Mouse (Mus musculus) liver, embryonic 12.5 days (tissue): ENCODE results near the gene Erg. TPM values are rescaled to one million over a fixed set of nuclear protein-coding genes. Genes with fewer than 3 reads are reported as not detected.

Experiments used
- ATAC-seq: fragments of 200-750 bp; cut with Nextera tagmentation; 2 replicates; pipeline ENCODE4 v1.8.0; 2017; ENCODE audit warnings: moderate number of reproducible peaks, mild to moderate bottlenecking, moderate library complexity
- H3K27ac ChIP-seq: fragments of 300-500 bp; sonication (generic); 2 replicates; pipeline ENCODE4 v1.5.1; 2016; ENCODE audit warnings: mild to moderate bottlenecking
- H3K27me3 ChIP-seq: fragments of 300-500 bp; sonication (generic); replicated peaks from 2 replicates; pipeline ENCODE4 v1.6.1; 2016; ENCODE audit warnings: mild to moderate bottlenecking, moderate library complexity
- H3K36me3 ChIP-seq: fragments of 300-500 bp; sonication (generic); 2 replicates; pipeline ENCODE4 v1.6.1; 2016; ENCODE audit warnings: mild to moderate bottlenecking, moderate library complexity
- H3K4me1 ChIP-seq: fragments of 300-500 bp; sonication (generic); 2 replicates; pipeline ENCODE4 v1.6.1; 2016
- H3K4me2 ChIP-seq: fragments of 300-500 bp; sonication (generic); 2 replicates; pipeline ENCODE4 v1.6.1; 2016; ENCODE audit warnings: mild to moderate bottlenecking, moderate library complexity
- H3K4me3 ChIP-seq: fragments of 300-500 bp; sonication (generic); 2 replicates; pipeline ENCODE4 v1.5.1; 2016; ENCODE audit warnings: mild to moderate bottlenecking, moderate library complexity
- H3K9ac ChIP-seq: fragments of 300-500 bp; sonication (generic); 2 replicates; pipeline ENCODE4 v1.6.1; 2016; ENCODE audit warnings: mild to moderate bottlenecking, moderate library complexity
- H3K9me3 ChIP-seq: fragments of 300-500 bp; sonication (generic); replicated peaks from 2 replicates; pipeline ENCODE4 v1.6.1; 2016; ENCODE audit warnings: mild to moderate bottlenecking, moderate library complexity
- WGBS: fragments of 180-500 bp; shearing (Covaris S2); methylation state at CpG from one replicate; pipeline ENCODE4 v1.1.7; 2016; ENCODE audit not compliant: insufficient replicate concordance; 5-methylcytosine and 5-hydroxymethylcytosine counted together
- polyA plus RNA-seq: library from polyadenylated mRNA; unstranded; fragments of >200 nt; fragmentation: Nextera tagmentation; extraction: Ambion mirVana; gene quantifications from 2 replicates; pipeline ENCODE4 v1.2.1, GENCODE M21; 2016

The Erg gene
- polyA plus RNA-seq, 1 experiment from 2014 or later, result 1.4 TPM

DNA sequence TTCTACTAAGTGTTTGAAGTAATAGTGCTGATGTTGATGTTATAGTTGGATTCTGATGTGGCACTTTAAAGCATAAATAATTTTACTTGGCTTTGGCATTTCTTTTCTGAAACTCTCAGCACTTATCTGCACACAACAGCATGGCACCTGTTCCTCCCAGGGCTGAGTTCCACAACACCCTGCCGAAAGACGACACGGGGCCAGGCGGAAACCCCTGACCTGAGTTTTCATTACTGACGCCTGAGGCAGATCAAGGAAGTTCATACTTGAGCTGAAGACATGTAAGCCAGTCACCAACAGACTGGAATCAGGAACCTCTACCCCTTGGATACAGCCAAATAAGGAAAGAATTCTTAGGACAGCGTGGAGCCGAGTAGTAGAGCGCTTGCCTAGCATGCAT is 134.0 kb downstream of the Erg start:
- Histone ChIP-seq H3K27me3 (peaks cover 8% of the 10 kb centered on the region), H3K4me2 (no peak overlapping the region), H3K9ac (no peak overlapping the region), H3K9me3 (no peaks in the 10 kb centered on the region), H3K4me1 (peaks cover 17% of the 10 kb centered on the region), H3K27ac (no peak overlapping the region), H3K4me3 (no peak overlapping the region), H3K36me3 (no peaks in the 10 kb centered on the region)
- WGBS, result 41% methylated on average over 8 of the region's 8 CpGs
- ATAC-seq, result no peak

GRCm38 (mm10) chr16:95449361-95449725 is 137.1 kb downstream of the Erg start:
- H3K9me3 ChIP-seq, result no peaks in the 10 kb centered on the region
- WGBS, result 8% methylated on average over 5 of the region's 5 CpGs
- peak overlapping the region; percentile 40; the same call in 1 of the 2 replicates for H3K27ac ChIP-seq
- no peak overlapping the region for H3K4me3 ChIP-seq
- ATAC-seq, result no peak
- H3K36me3 ChIP-seq, result no peaks in the 10 kb centered on the region
- peaks cover 23% of the 10 kb centered on the region for H3K4me1 ChIP-seq
- 0 out of 2 replicates have a peak, but pooled peaks cover 5% of the 10 kb centered on the region for H3K27me3 ChIP-seq
- no peak overlapping the region for H3K4me2 ChIP-seq
- no peak overlapping the region for H3K9ac ChIP-seq

- Histone ChIP-seq H3K4me2 (no peak overlapping the region), H3K9me3 (no peaks in the 10 kb centered on the region), H3K9ac (no peak overlapping the region), H3K27ac (peak overlapping the region; percentile 32; the same call in 1 of the 2 replicates), H3K27me3 (0 out of 2 replicates have a peak, but pooled peaks cover 5% of the 10 kb centered on the region), H3K36me3 (no peaks in the 10 kb centered on the region), H3K4me3 (no peak overlapping the region), H3K4me1 (peaks cover 23% of the 10 kb centered on the region)
- 44% methylated on average over 9 of the region's 9 CpGs for WGBS
- no peak for ATAC-seq
These were observed 137.6 kb downstream of the Erg start for GRCm38 (mm10) chr16:95448643-95449360.

- ATAC-seq, result no peak
- 0 out of 2 replicates have a peak, but pooled peaks cover 5% of the 10 kb centered on the region for H3K27me3 ChIP-seq
These were observed 138.5 kb downstream of the Erg start for GRCm38 (mm10) chr16:95447896-95448295.

DNA sequence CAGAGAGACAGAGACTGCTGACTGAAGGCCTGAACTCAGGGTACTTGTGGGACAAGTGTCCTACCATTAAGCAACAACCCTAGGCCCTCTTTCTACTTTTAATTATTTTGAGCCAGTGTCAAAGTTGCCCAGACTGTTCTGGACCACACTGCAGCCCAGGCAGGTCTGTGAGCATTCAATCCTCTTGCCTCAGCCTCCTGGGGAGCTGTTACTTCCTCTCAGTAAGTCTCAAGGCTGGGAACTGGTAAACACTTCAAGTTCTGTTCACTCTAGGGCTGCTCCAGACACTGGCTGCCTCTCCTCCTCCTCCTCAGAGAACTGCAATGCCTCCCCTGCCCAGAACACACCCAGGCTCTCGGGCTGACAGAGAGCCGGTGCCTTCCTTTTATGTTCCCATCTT is 140.0 kb downstream of the Erg start:
- no peak overlapping the region for H3K4me2 ChIP-seq
- no peak overlapping the region for H3K4me3 ChIP-seq
- peaks cover 23% of the 10 kb centered on the region for H3K4me1 ChIP-seq
- H3K27ac ChIP-seq, result no peak overlapping the region
- H3K27me3 ChIP-seq, result peaks cover 11% of the 10 kb centered on the region
- no peak overlapping the region for H3K9ac ChIP-seq
- no peaks in the 10 kb centered on the region for H3K36me3 ChIP-seq
- WGBS, result 34% methylated on average over 2 of the region's 2 CpGs
- no peaks in the 10 kb centered on the region for H3K9me3 ChIP-seq
- ATAC-seq, result no peak

More at GRCm38 (mm10) chr16:95447896-95448295, 138.5 kb downstream of the Erg start:
- H3K36me3 ChIP-seq, result no peaks in the 10 kb centered on the region
- H3K4me2 ChIP-seq, result no peak overlapping the region
- no peak overlapping the region for H3K9ac ChIP-seq
- H3K4me1 ChIP-seq, result peaks cover 23% of the 10 kb centered on the region
- 48% methylated on average over 4 of the region's 4 CpGs for WGBS
- no peak overlapping the region for H3K4me3 ChIP-seq
- H3K27ac ChIP-seq, result no peak overlapping the region
- no peaks in the 10 kb centered on the region for H3K9me3 ChIP-seq

GRCm38 (mm10) chr16:95442023-95442422 is 144.4 kb downstream of the Erg start:
- H3K27me3 ChIP-seq, result peaks cover 23% of the 10 kb centered on the region
- H3K9ac ChIP-seq, result no peak overlapping the region
- no peaks in the 10 kb centered on the region for H3K36me3 ChIP-seq
- H3K4me3 ChIP-seq, result no peak overlapping the region
- H3K4me1 ChIP-seq, result peaks cover 51% of the 10 kb centered on the region
- no peak overlapping the region for H3K27ac ChIP-seq
- no peaks in the 10 kb centered on the region for H3K9me3 ChIP-seq
- no peak overlapping the region for H3K4me2 ChIP-seq
- 56% methylated on average over 4 of the region's 4 CpGs for WGBS
- ATAC-seq, result no peak

GRCm38 (mm10) chr16:95441179-95441578 is 145.2 kb downstream of the Erg start:
- no peak overlapping the region for H3K9ac ChIP-seq
- H3K27me3 ChIP-seq, result peaks cover 23% of the 10 kb centered on the region
- H3K4me2 ChIP-seq, result no peak overlapping the region
- H3K9me3 ChIP-seq, result no peaks in the 10 kb centered on the region
- WGBS, result 22% methylated on average over 7 of the region's 7 CpGs
- no peak overlapping the region for H3K4me3 ChIP-seq
- ATAC-seq, result no peak
- no peaks in the 10 kb centered on the region for H3K36me3 ChIP-seq
- H3K4me1 ChIP-seq, result peaks cover 51% of the 10 kb centered on the region
- H3K27ac ChIP-seq, result no peak overlapping the region

DNA sequence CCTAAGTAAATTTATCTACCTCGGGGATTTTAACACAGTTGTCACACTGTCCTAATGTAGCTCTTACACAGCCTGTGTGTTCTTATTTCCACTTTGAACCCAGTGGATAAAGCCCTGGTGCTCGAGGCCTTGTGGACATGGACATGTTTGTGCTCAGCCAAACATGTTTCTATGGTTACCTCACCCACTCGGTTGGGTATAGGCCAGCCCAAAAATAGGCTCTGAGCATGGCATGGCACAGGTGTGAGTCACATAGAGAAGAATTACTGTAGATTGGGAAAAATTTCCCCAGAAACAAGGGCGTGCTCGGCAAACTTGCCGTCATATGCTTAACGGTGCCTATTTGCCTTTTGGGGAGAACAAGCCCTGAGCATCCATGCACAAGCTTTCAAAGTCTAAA is 146.1 kb downstream of the Erg start:
- ATAC-seq, result no peak
- no peak overlapping the region for H3K4me3 ChIP-seq
- H3K4me1 ChIP-seq, result peaks cover 51% of the 10 kb centered on the region
- no peaks in the 10 kb centered on the region for H3K36me3 ChIP-seq
- H3K9ac ChIP-seq, result no peak overlapping the region
- H3K4me2 ChIP-seq, result no peak overlapping the region
- 47% methylated on average over 7 of the region's 7 CpGs for WGBS
- H3K27ac ChIP-seq, result no peak overlapping the region
- H3K9me3 ChIP-seq, result no peaks in the 10 kb centered on the region
- peaks cover 28% of the 10 kb centered on the region for H3K27me3 ChIP-seq

- H3K9ac ChIP-seq, result no peak overlapping the region
- peak; percentile 86 for ATAC-seq
- H3K4me2 ChIP-seq, result peak overlapping the region; percentile 59
- no peaks in the 10 kb centered on the region for H3K36me3 ChIP-seq
- 3% methylated on average over 8 of the region's 8 CpGs for WGBS
- peaks cover 23% of the 10 kb centered on the region for H3K27me3 ChIP-seq
- H3K4me1 ChIP-seq, result peaks cover 52% of the 10 kb centered on the region
- peak overlapping the region; percentile 5; the same call in 1 of the 2 replicates for H3K4me3 ChIP-seq
- peak overlapping the region; percentile 62 for H3K27ac ChIP-seq
- no peaks in the 10 kb centered on the region for H3K9me3 ChIP-seq
These were observed 146.6 kb downstream of the Erg start for GRCm38 (mm10) chr16:95439794-95440193.

DNA sequence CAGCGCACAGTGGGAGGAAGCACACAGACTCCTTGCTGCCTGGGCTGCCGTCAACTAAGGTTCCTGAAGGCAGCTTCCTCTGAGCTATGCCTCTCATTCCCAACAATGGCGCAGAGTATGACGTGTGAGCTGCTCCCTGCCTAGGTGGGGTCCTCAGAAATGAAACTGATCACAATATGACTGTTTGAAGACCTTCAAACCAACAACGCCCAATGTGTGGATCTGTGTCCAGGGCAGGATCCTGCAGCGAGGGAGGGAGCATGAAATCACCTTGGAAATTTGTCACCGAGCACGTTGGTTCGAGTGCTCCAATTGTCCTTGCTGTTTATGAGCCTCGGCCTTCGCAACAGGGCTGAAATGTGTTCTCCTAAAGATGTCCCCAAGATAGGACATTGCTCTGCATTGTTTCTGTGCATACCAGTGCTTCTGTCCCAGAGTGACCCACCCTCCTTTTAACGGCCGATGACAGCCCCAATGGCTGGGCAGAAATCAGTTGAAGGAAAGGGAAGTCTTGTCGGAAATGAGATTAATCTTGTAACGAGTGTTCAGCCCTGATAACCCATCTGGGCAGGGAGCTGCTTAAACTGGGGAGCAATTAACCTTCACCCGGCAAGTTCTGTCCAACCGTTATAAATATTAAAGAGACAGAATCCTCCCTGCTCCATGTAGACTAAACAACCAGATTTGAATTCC is 147.4 kb downstream of the Erg start:
- 17% methylated on average over 17 of the region's 17 CpGs for WGBS
- Histone ChIP-seq H3K4me2 (peak overlapping the region; percentile 59), H3K9ac (no peak overlapping the region), H3K4me3 (peak overlapping the region; percentile 5; the same call in 1 of the 2 replicates), H3K27me3 (peaks cover 25% of the 10 kb centered on the region), H3K4me1 (peaks cover 59% of the 10 kb centered on the region), H3K27ac (peak overlapping the region; percentile 62), H3K9me3 (no peaks in the 10 kb centered on the region), H3K36me3 (no peaks in the 10 kb centered on the region)
- peak; percentile 66 for ATAC-seq

- ATAC-seq, result no peak
- Histone ChIP-seq H3K9me3 (no peaks in the 10 kb centered on the region), H3K27ac (no peak overlapping the region), H3K36me3 (no peaks in the 10 kb centered on the region), H3K4me3 (no peak overlapping the region), H3K4me2 (no peak overlapping the region), H3K27me3 (peaks cover 23% of the 10 kb centered on the region), H3K4me1 (peaks cover 59% of the 10 kb centered on the region), H3K9ac (no peak overlapping the region)
- 24% methylated on average over 8 of the region's 8 CpGs for WGBS
These were observed 149.8 kb downstream of the Erg start for GRCm38 (mm10) chr16:95436611-95437010.

DNA sequence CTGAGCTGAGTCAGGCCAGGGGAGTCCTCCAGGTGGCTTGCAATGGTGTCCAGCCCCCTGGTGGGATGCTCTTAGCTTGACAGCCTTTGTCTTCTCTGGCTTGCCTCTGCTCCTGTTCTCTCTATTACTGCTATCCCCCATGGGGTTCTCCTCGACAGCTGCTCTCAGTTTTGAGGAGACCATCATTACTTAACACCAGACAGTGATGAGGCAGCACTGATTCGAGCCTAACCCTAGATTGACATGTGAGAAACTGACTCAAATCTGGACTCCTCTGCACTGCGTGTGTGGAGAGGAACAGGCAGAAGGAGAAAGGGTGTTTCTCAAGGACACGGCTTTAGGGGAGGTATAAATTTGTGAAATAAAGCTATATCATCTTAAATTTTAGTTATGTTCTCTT is 150.3 kb downstream of the Erg start:
- H3K4me3 ChIP-seq, result no peak overlapping the region
- peaks cover 53% of the 10 kb centered on the region for H3K4me1 ChIP-seq

More for the DNA sequence above, 150.3 kb downstream of the Erg start:
- ATAC-seq, result no peak
- Histone ChIP-seq H3K4me2 (no peak overlapping the region), H3K27me3 (peaks cover 18% of the 10 kb centered on the region), H3K36me3 (no peaks in the 10 kb centered on the region), H3K9me3 (no peaks in the 10 kb centered on the region), H3K9ac (no peak overlapping the region), H3K27ac (no peak overlapping the region)
- 41% methylated on average over 4 of the region's 4 CpGs for WGBS
